Mouse (Mus musculus): ENCODE results near the gene Lgr6. TPM values are rescaled to one million over a fixed set of nuclear protein-coding genes. Genes with fewer than 3 reads are reported as not detected.

The Lgr6 gene
- polyA plus RNA-seq, 1 experiment from 2014 or later: 1.2 TPM

DNA sequence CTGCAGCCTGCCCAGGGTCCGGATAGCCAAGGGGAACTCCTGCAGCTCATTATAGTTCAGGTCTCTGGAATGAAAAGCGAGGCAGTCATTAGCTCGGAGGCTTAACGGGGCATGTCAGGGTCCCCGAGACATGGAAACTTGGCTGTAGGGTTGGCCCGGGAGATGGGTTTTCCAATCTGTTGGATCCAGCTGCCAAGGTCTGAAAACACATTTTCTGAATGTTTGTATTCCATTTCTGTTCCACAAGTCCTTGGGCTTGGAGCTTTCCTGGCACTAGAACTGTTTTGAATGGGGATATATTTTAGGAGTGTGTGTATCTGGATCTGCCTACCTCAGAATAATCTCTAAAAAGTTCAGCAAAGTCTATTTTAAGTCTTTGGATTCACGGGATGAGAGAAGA lies 99.4 kb downstream of the Lgr6 start:
- no peaks in the 10 kb centered on the region for H3K9me3 ChIP-seq (replicated peaks; ENCODE audit: control insufficient read depth, low read length)
- no peaks in the 10 kb centered on the region for H3K4me1 ChIP-seq (ENCODE audit: control insufficient read depth, insufficient read depth, low read length)
- no peak for ATAC-seq (ENCODE audit: insufficient read depth, low FRiP score)
- H3K27ac ChIP-seq (ENCODE audit: low read length): no peak overlapping the region
- no peak overlapping the region for H3K4me3 ChIP-seq (replicated peaks; ENCODE audit: low read length)
- no peak overlapping the region for H3K4me2 ChIP-seq (ENCODE audit: low read depth, low read length)
- no peaks in the 10 kb centered on the region for H3K36me3 ChIP-seq (ENCODE audit: control insufficient read depth, insufficient read depth, low read length)
- no peak overlapping the region for H3K9ac ChIP-seq (ENCODE audit: low read length)
- 61% methylated on average over 7 of the region's 7 CpGs for WGBS
- no peaks in the 10 kb centered on the region for H3K27me3 ChIP-seq (ENCODE audit: control insufficient read depth, insufficient read depth, low read length)

GRCm38 (mm10) chr1:135003346-135003745 lies 101.7 kb downstream of the Lgr6 start:
- H3K27ac ChIP-seq (ENCODE audit: low read length): no peak overlapping the region
- 60% methylated on average over 4 of the region's 4 CpGs for WGBS

DNA sequence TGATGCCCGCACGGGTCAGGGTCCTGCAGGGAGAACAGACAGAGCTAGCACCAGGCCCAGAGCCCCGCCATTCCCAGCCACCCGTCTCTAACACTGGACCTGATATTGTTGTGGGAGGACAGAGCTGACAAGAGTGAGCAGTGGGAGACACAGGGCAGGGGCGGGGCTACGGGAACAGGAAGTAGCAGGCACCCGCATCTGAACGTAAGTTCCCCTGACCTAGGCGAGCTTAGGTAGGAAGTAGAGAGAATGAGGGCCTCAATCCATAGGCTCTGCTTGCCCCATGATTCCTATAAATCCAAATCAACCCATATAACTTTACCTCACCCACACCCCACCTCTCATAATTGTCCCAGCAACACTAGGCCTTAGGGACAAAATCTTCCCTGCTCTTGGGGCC lies 104.5 kb downstream of the Lgr6 start:
- Histone ChIP-seq H3K9ac (ENCODE audit: low read length) (no peak overlapping the region), H3K27ac (ENCODE audit: low read length) (no peak overlapping the region), H3K4me2 (ENCODE audit: low read depth, low read length) (no peak overlapping the region), H3K9me3 (replicated peaks; ENCODE audit: control insufficient read depth, low read length) (no peaks in the 10 kb centered on the region), H3K36me3 (ENCODE audit: control insufficient read depth, insufficient read depth, low read length) (no peaks in the 10 kb centered on the region), H3K4me3 (replicated peaks; ENCODE audit: low read length) (no peak overlapping the region), H3K27me3 (ENCODE audit: control insufficient read depth, insufficient read depth, low read length) (no peaks in the 10 kb centered on the region), H3K4me1 (ENCODE audit: control insufficient read depth, insufficient read depth, low read length) (no peaks in the 10 kb centered on the region)
- WGBS: 78% methylated on average over 9 of the region's 9 CpGs
- no peak for ATAC-seq (ENCODE audit: insufficient read depth, low FRiP score)

More at GRCm38 (mm10) chr1:135003346-135003745, 101.7 kb downstream of the Lgr6 start:
- Histone ChIP-seq H3K9me3 (replicated peaks; ENCODE audit: control insufficient read depth, low read length) (no peaks in the 10 kb centered on the region), H3K4me1 (ENCODE audit: control insufficient read depth, insufficient read depth, low read length) (no peaks in the 10 kb centered on the region), H3K36me3 (ENCODE audit: control insufficient read depth, insufficient read depth, low read length) (no peaks in the 10 kb centered on the region), H3K27me3 (ENCODE audit: control insufficient read depth, insufficient read depth, low read length) (no peaks in the 10 kb centered on the region), H3K4me2 (ENCODE audit: low read depth, low read length) (no peak overlapping the region), H3K4me3 (replicated peaks; ENCODE audit: low read length) (no peak overlapping the region), H3K9ac (ENCODE audit: low read length) (no peak overlapping the region)
- ATAC-seq (ENCODE audit: insufficient read depth, low FRiP score): no peak

DNA sequence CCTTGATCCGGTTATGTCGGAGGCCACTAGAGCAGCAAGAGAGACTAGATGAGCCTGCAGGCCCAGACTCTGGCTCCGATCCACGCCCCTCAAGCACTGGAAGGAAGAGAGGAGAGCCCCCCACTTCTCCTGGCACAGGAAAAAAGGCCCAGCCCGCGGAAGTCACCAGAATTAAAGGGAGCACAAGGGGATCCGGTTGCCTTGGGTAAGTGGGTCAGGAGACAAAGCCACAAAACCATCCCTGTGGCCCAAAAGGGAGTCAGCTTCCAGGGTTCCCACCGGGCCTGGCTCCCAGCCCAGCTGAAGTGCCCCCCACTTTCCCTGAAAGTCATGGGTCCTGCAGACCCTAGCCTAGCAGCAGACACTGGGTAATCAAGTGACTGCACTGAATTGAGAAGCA lies 106.8 kb downstream of the Lgr6 start:
- H3K4me3 ChIP-seq (replicated peaks; ENCODE audit: low read length): no peak overlapping the region
- H3K9me3 ChIP-seq (replicated peaks; ENCODE audit: control insufficient read depth, low read length): no peaks in the 10 kb centered on the region
- WGBS: 81% methylated on average over 8 of the region's 8 CpGs
- no peak for ATAC-seq (ENCODE audit: insufficient read depth, low FRiP score)
- no peaks in the 10 kb centered on the region for H3K36me3 ChIP-seq (ENCODE audit: control insufficient read depth, insufficient read depth, low read length)
- no peaks in the 10 kb centered on the region; the same call in 1 of the 2 replicates for H3K27me3 ChIP-seq (ENCODE audit: control insufficient read depth, insufficient read depth, low read length)
- H3K27ac ChIP-seq (ENCODE audit: low read length): no peak overlapping the region
- H3K9ac ChIP-seq (ENCODE audit: low read length): no peak overlapping the region
- H3K4me1 ChIP-seq (ENCODE audit: control insufficient read depth, insufficient read depth, low read length): no peaks in the 10 kb centered on the region
- no peak overlapping the region for H3K4me2 ChIP-seq (ENCODE audit: low read depth, low read length)

DNA sequence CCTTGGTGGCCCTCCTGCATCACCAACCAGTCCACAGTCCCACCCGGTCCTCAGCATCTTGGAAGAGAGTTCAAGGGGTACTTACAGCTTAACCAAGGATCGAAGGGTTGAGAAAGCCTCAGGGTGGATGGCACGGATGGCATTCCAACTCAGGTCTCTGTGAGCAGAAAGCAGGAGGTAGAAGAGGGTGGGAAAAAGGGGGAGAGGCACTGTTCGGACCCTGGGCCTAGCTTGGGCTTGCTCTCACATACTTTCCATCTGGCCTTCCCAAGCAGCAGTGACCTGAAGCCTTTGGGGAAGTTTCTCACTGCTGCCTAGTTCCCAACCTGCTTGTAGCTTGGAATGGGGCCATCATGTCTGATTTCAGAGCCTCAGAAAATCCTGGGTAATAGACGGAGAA lies 107.5 kb downstream of the Lgr6 start:
- H3K9ac ChIP-seq (ENCODE audit: low read length): no peak overlapping the region
- H3K9me3 ChIP-seq (replicated peaks; ENCODE audit: control insufficient read depth, low read length): no peaks in the 10 kb centered on the region
- no peak overlapping the region for H3K4me3 ChIP-seq (replicated peaks; ENCODE audit: low read length)
- no peaks in the 10 kb centered on the region for H3K36me3 ChIP-seq (ENCODE audit: control insufficient read depth, insufficient read depth, low read length)
- H3K4me1 ChIP-seq (ENCODE audit: control insufficient read depth, insufficient read depth, low read length): no peaks in the 10 kb centered on the region
- H3K27ac ChIP-seq (ENCODE audit: low read length): no peak overlapping the region
- 52% methylated on average over 5 of the region's 5 CpGs for WGBS
- no peak for ATAC-seq (ENCODE audit: insufficient read depth, low FRiP score)
- H3K4me2 ChIP-seq (ENCODE audit: low read depth, low read length): no peak overlapping the region
- H3K27me3 ChIP-seq (ENCODE audit: control insufficient read depth, insufficient read depth, low read length): no peaks in the 10 kb centered on the region; the same call in 1 of the 2 replicates

- H3K9ac ChIP-seq (ENCODE audit: low read length): no peak overlapping the region
- WGBS: 85% methylated on average over 7 of the region's 7 CpGs
- H3K4me2 ChIP-seq (ENCODE audit: low read depth, low read length): no peak overlapping the region
- no peaks in the 10 kb centered on the region for H3K4me1 ChIP-seq (ENCODE audit: control insufficient read depth, insufficient read depth, low read length)
- H3K9me3 ChIP-seq (replicated peaks; ENCODE audit: control insufficient read depth, low read length): no peaks in the 10 kb centered on the region
- H3K27me3 ChIP-seq (ENCODE audit: control insufficient read depth, insufficient read depth, low read length): no peaks in the 10 kb centered on the region; the same call in 1 of the 2 replicates
- H3K36me3 ChIP-seq (ENCODE audit: control insufficient read depth, insufficient read depth, low read length): no peaks in the 10 kb centered on the region
- no peak overlapping the region for H3K4me3 ChIP-seq (replicated peaks; ENCODE audit: low read length)
- no peak overlapping the region for H3K27ac ChIP-seq (ENCODE audit: low read length)
- no peak for ATAC-seq (ENCODE audit: insufficient read depth, low FRiP score)
Observed at GRCm38 (mm10) chr1:134996471-134996870, 108.6 kb downstream of the Lgr6 start.

DNA sequence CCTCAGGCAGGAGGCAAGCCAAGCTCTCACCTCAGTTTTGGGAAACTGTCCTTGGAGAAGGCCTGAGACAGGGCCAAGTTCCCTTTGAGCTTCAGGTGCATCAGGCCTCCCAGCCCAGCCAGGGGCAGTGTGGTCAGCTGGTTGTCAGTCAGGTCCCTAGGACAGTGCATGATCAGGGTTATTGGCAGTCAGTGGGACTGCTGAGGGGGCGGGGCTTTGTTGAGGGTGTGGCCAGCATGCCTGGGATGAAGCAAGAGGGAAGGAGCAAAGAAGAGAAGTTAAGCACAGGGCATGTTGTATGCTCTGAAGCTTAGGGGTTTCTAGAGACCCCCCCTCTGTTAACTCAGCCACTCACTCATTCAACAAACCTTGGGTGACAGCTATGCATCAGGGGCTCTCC lies 109.1 kb downstream of the Lgr6 start:
- 0 out of 2 replicates have a peak, but pooled peaks have one; percentile 37 for ATAC-seq (ENCODE audit: insufficient read depth, low FRiP score)
- no peak overlapping the region for H3K27ac ChIP-seq (ENCODE audit: low read length)
- no peaks in the 10 kb centered on the region; the same call in 1 of the 2 replicates for H3K27me3 ChIP-seq (ENCODE audit: control insufficient read depth, insufficient read depth, low read length)
- 31% methylated on average over 1 of the region's 1 CpGs for WGBS
- no peaks in the 10 kb centered on the region for H3K4me1 ChIP-seq (ENCODE audit: control insufficient read depth, insufficient read depth, low read length)
- no peak overlapping the region for H3K4me3 ChIP-seq (replicated peaks; ENCODE audit: low read length)
- H3K4me2 ChIP-seq (ENCODE audit: low read depth, low read length): no peak overlapping the region
- H3K9me3 ChIP-seq (replicated peaks; ENCODE audit: control insufficient read depth, low read length): no peaks in the 10 kb centered on the region
- H3K36me3 ChIP-seq (ENCODE audit: control insufficient read depth, insufficient read depth, low read length): no peaks in the 10 kb centered on the region
- no peak overlapping the region for H3K9ac ChIP-seq (ENCODE audit: low read length)

GRCm38 (mm10) chr1:134995437-134995836 lies 109.6 kb downstream of the Lgr6 start:
- Histone ChIP-seq H3K4me3 (replicated peaks; ENCODE audit: low read length) (no peak overlapping the region), H3K9me3 (replicated peaks; ENCODE audit: control insufficient read depth, low read length) (no peaks in the 10 kb centered on the region), H3K4me1 (ENCODE audit: control insufficient read depth, insufficient read depth, low read length) (no peaks in the 10 kb centered on the region), H3K9ac (ENCODE audit: low read length) (no peak overlapping the region), H3K27ac (ENCODE audit: low read length) (no peak overlapping the region), H3K27me3 (ENCODE audit: control insufficient read depth, insufficient read depth, low read length) (no peaks in the 10 kb centered on the region; the same call in 1 of the 2 replicates), H3K4me2 (ENCODE audit: low read depth, low read length) (no peak overlapping the region), H3K36me3 (ENCODE audit: control insufficient read depth, insufficient read depth, low read length) (no peaks in the 10 kb centered on the region)
- ATAC-seq (ENCODE audit: insufficient read depth, low FRiP score): no peak
- WGBS: 73% methylated on average over 4 of the region's 4 CpGs

DNA sequence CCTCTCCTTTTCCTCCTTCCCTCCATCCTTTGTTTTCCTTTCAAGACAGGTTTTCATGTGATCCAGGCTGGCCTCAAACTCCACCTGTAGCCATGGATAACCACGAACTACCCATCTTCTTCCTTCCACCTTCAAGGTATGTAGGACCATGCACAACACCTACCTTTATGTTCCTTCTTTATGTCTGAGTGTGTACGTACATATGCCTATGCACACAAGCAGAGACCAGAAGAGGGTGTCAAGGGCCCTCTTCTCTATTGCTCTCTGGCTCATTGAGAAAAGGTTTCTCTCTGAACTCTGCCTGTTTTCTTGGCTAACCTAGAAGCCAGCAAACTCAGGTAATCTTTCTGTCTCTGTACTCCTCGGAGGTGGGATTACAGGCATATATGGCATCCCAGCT lies 110.3 kb downstream of the Lgr6 start:
- no peak overlapping the region for H3K27ac ChIP-seq (ENCODE audit: low read length)
- H3K27me3 ChIP-seq (ENCODE audit: control insufficient read depth, insufficient read depth, low read length): no peaks in the 10 kb centered on the region; the same call in 1 of the 2 replicates
- no peaks in the 10 kb centered on the region for H3K9me3 ChIP-seq (replicated peaks; ENCODE audit: control insufficient read depth, low read length)
- H3K4me2 ChIP-seq (ENCODE audit: low read depth, low read length): no peak overlapping the region
- WGBS: 81% methylated on average over 3 of the region's 3 CpGs
- no peak overlapping the region for H3K4me3 ChIP-seq (replicated peaks; ENCODE audit: low read length)
- ATAC-seq (ENCODE audit: insufficient read depth, low FRiP score): no peak
- H3K4me1 ChIP-seq (ENCODE audit: control insufficient read depth, insufficient read depth, low read length): no peaks in the 10 kb centered on the region
- H3K9ac ChIP-seq (ENCODE audit: low read length): no peak overlapping the region
- no peaks in the 10 kb centered on the region for H3K36me3 ChIP-seq (ENCODE audit: control insufficient read depth, insufficient read depth, low read length)

Data from stomach, embryonic 16.5 days (tissue).